Mouse (Mus musculus): ENCODE measurements at regions not wholly inside any gene's neighbourhood (a gene's known extent, or its start where the extent isn't known, plus 50 kb on each side); places are given as distances from the start of the nearest gene placed in this dataset.

- H3K27me3 ChIP-seq (replicated peaks; ENCODE audit: low read depth, poor library complexity, severe bottlenecking), result no peaks in the 10 kb centered on the region
- H3K4me3 ChIP-seq, result no peak overlapping the region
- H3K27ac ChIP-seq (replicated peaks), result no peak overlapping the region
- no peaks in the 10 kb centered on the region for H3K36me3 ChIP-seq (replicated peaks)
- 65% methylated on average over 5 of the region's 5 CpGs for WGBS
- H3K4me1 ChIP-seq, result peaks cover 13% of the 10 kb centered on the region
- no peaks in the 10 kb centered on the region for H3K9me3 ChIP-seq
- DNase-seq (ENCODE audit: low spot score), result no peak
These were observed 132.1 kb upstream of the Fat4 start for GRCm38 (mm10) chr3:38754632-38755123.

GRCm38 (mm10) chr3:38753446-38754205 lies 133.1 kb upstream of the Fat4 start:
- no peak overlapping the region for H3K4me3 ChIP-seq
- no peak overlapping the region for H3K27ac ChIP-seq (replicated peaks)
- no peaks in the 10 kb centered on the region for H3K9me3 ChIP-seq
- no peak for DNase-seq (ENCODE audit: low spot score)
- no peaks in the 10 kb centered on the region for H3K36me3 ChIP-seq (replicated peaks)
- WGBS, result 84% methylated on average over 2 of the region's 2 CpGs
- no peaks in the 10 kb centered on the region for H3K27me3 ChIP-seq (replicated peaks; ENCODE audit: low read depth, poor library complexity, severe bottlenecking)
- peaks cover 13% of the 10 kb centered on the region for H3K4me1 ChIP-seq

GRCm38 (mm10) chr3:38742155-38742554 lies 144.6 kb upstream of the Fat4 start:
- H3K27me3 ChIP-seq (replicated peaks; ENCODE audit: low read depth, poor library complexity, severe bottlenecking), result no peaks in the 10 kb centered on the region
- WGBS, result 81% methylated on average over 4 of the region's 4 CpGs
- H3K4me1 ChIP-seq, result no peaks in the 10 kb centered on the region
- no peaks in the 10 kb centered on the region for H3K9me3 ChIP-seq
- no peak overlapping the region for H3K4me3 ChIP-seq
- H3K27ac ChIP-seq (replicated peaks), result no peak overlapping the region
- H3K36me3 ChIP-seq (replicated peaks), result no peaks in the 10 kb centered on the region
- DNase-seq (ENCODE audit: low spot score), result no peak

DNA sequence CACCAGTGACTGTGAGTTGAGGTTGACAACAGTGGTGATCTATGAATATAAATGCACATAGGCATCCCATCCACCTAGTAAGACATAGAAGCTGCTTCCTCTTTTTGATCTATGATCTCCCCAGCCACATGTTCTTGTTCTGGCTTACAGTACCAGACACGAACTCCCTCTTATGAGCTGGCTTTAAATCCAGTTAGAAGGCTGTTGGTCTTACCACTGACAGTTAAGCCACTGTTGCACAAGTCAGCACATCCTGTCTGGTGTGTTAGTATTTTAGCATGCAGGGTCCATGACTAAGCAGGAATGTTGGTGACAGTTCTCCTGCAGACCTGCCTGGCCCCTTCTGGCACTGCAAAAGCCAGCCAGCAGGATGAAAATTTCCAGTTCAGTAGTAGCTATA lies 164.1 kb upstream of the Fat4 start:
- no peak for DNase-seq (ENCODE audit: low spot score)

GRCm38 (mm10) chr3:38712078-38712873 lies 174.5 kb upstream of the Fat4 start:
- 30% methylated on average over 9 of the region's 9 CpGs for WGBS
- H3K27ac ChIP-seq (replicated peaks), result peak overlapping the region; percentile 59
- no peaks in the 10 kb centered on the region for H3K27me3 ChIP-seq (replicated peaks; ENCODE audit: low read depth, poor library complexity, severe bottlenecking)
- no peak overlapping the region for H3K4me3 ChIP-seq
- H3K4me1 ChIP-seq, result peaks cover 25% of the 10 kb centered on the region
- peak; percentile 43 for DNase-seq (ENCODE audit: low spot score)
- no peaks in the 10 kb centered on the region for H3K9me3 ChIP-seq
- H3K36me3 ChIP-seq (replicated peaks), result no peaks in the 10 kb centered on the region

More for the DNA sequence above, 164.1 kb upstream of the Fat4 start:
- Histone ChIP-seq H3K9me3 (no peaks in the 10 kb centered on the region), H3K27ac (replicated peaks) (no peak overlapping the region), H3K4me3 (no peak overlapping the region), H3K27me3 (replicated peaks; ENCODE audit: low read depth, poor library complexity, severe bottlenecking) (no peaks in the 10 kb centered on the region), H3K36me3 (replicated peaks) (no peaks in the 10 kb centered on the region), H3K4me1 (0 out of 2 replicates have a peak, but pooled peaks cover 6% of the 10 kb centered on the region)
- WGBS, result 81% methylated on average over 1 of the region's 1 CpGs

DNA sequence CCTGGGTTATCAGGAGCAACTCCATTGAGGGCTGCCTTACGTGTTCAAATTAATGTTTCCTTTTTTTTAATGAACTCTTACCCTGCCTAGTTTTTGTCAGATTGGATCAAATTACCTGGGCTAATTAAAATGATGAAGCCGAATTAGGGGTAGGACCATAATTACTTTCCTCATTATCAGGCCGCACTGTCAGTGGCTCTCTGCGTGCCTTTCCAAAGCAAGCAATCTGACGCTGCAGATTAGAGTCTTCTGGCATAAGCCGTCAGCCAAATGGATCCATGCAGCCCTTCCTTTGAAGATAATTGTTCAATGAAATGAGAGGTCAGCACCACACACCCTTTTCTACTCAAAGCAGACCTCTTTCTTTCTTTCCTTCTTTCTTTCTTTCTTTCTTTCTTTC lies 175.5 kb upstream of the Fat4 start:
- 25% methylated on average over 6 of the region's 6 CpGs for WGBS
- Histone ChIP-seq H3K4me1 (peaks cover 25% of the 10 kb centered on the region), H3K9me3 (no peaks in the 10 kb centered on the region), H3K27me3 (replicated peaks; ENCODE audit: low read depth, poor library complexity, severe bottlenecking) (no peaks in the 10 kb centered on the region), H3K36me3 (replicated peaks) (no peaks in the 10 kb centered on the region), H3K4me3 (no peak overlapping the region), H3K27ac (replicated peaks) (no peak overlapping the region)
- DNase-seq (ENCODE audit: low spot score), result peak; percentile 16

GRCm38 (mm10) chr3:38707891-38708290 lies 178.8 kb upstream of the Fat4 start:
- Histone ChIP-seq H3K27ac (replicated peaks) (no peak overlapping the region), H3K4me3 (no peak overlapping the region), H3K27me3 (replicated peaks; ENCODE audit: low read depth, poor library complexity, severe bottlenecking) (no peaks in the 10 kb centered on the region), H3K36me3 (replicated peaks) (no peaks in the 10 kb centered on the region), H3K9me3 (no peaks in the 10 kb centered on the region), H3K4me1 (peaks cover 23% of the 10 kb centered on the region)
- 77% methylated on average over 3 of the region's 3 CpGs for WGBS
- no peak for DNase-seq (ENCODE audit: low spot score)

DNA sequence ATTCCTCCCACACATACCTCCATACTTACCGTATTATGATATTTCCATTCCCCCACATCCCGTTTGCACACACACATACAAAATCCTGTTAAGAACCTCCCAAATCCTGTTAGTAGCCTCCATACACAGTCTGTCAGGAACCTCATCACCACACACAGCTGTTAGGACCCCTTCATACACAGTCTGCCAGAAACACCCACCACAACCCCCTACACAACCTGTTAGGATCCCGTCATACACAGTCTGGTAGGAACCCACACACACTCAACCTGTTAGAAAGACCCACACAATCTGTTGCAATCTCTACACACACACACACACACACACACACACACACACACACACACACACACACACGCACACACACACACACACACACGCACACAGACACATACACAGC lies 187.5 kb upstream of the Fat4 start:
- Histone ChIP-seq H3K9me3 (no peaks in the 10 kb centered on the region), H3K27ac (replicated peaks) (no peak overlapping the region), H3K4me1 (peaks cover 13% of the 10 kb centered on the region), H3K36me3 (replicated peaks) (no peaks in the 10 kb centered on the region), H3K27me3 (replicated peaks; ENCODE audit: low read depth, poor library complexity, severe bottlenecking) (no peaks in the 10 kb centered on the region), H3K4me3 (no peak overlapping the region)
- WGBS, result 81% methylated on average over 5 of the region's 5 CpGs
- DNase-seq (ENCODE audit: low spot score), result no peak

- Histone ChIP-seq H3K9me3 (no peaks in the 10 kb centered on the region), H3K4me3 (no peak overlapping the region), H3K4me1 (peaks cover 13% of the 10 kb centered on the region), H3K36me3 (replicated peaks) (no peaks in the 10 kb centered on the region), H3K27me3 (replicated peaks; ENCODE audit: low read depth, poor library complexity, severe bottlenecking) (no peaks in the 10 kb centered on the region), H3K27ac (replicated peaks) (peak overlapping the region; percentile 80)
- DNase-seq (ENCODE audit: low spot score), result peak; percentile 32
- WGBS, result 20% methylated on average over 8 of the region's 8 CpGs
These were observed 188.9 kb upstream of the Fat4 start for GRCm38 (mm10) chr3:38697871-38698270.

- WGBS, result 73% methylated on average over 2 of the region's 2 CpGs
These were observed 189.4 kb upstream of the Fat4 start for GRCm38 (mm10) chr3:38697349-38697748.

GRCm38 (mm10) chr3:38695836-38696235 lies 190.9 kb upstream of the Fat4 start:
- Histone ChIP-seq H3K27me3 (replicated peaks; ENCODE audit: low read depth, poor library complexity, severe bottlenecking) (no peaks in the 10 kb centered on the region), H3K36me3 (replicated peaks) (no peaks in the 10 kb centered on the region), H3K4me1 (peaks cover 13% of the 10 kb centered on the region), H3K27ac (replicated peaks) (no peak overlapping the region), H3K4me3 (no peak overlapping the region), H3K9me3 (no peaks in the 10 kb centered on the region)
- no peak for DNase-seq (ENCODE audit: low spot score)
- 87% methylated on average over 7 of the region's 7 CpGs for WGBS

More at GRCm38 (mm10) chr3:38697349-38697748, 189.4 kb upstream of the Fat4 start:
- Histone ChIP-seq H3K27ac (replicated peaks) (peak overlapping the region; percentile 21; the same call in 1 of the 2 replicates), H3K4me3 (no peak overlapping the region), H3K36me3 (replicated peaks) (no peaks in the 10 kb centered on the region), H3K27me3 (replicated peaks; ENCODE audit: low read depth, poor library complexity, severe bottlenecking) (no peaks in the 10 kb centered on the region), H3K9me3 (no peaks in the 10 kb centered on the region), H3K4me1 (peaks cover 13% of the 10 kb centered on the region)
- no peak for DNase-seq (ENCODE audit: low spot score)

DNA sequence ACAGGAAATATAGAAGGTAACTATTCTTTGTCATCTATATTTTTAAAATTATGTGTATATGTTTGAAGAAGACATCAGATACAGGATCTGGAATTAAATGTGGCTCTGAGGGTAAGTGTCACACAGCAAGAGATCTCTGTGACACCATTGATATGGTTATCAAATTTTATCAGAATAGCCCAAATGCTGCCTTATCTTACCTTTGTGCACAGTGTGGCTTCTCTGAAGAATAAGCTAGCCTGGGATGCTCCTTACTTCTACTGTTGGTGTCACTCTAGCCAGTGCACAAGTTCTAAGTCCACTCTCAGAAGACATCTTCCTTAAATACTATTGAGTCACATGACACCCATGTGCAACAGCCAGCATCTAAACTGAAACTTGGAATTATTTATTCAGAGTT lies 194.0 kb upstream of the Fat4 start:
- no peak for DNase-seq (ENCODE audit: low spot score)
- H3K4me1 ChIP-seq, result peaks cover 4% of the 10 kb centered on the region; the same call in 1 of the 2 replicates
- H3K9me3 ChIP-seq, result 0 out of 2 replicates have a peak, but pooled peaks cover 3% of the 10 kb centered on the region
- no peak overlapping the region for H3K27ac ChIP-seq (replicated peaks)
- no peaks in the 10 kb centered on the region for H3K27me3 ChIP-seq (replicated peaks; ENCODE audit: low read depth, poor library complexity, severe bottlenecking)
- H3K4me3 ChIP-seq, result no peak overlapping the region
- no peaks in the 10 kb centered on the region for H3K36me3 ChIP-seq (replicated peaks)

All from embryonic facial prominence, embryonic 10.5 days (tissue).